Mouse (Mus musculus) kidney, postnatal 36 days (tissue): ENCODE measurements around the gene Mier3.
A peak's percentile ranks its signal among the peaks of the same experiment; 100 is the strongest.
"Not testable (repeated sequence)": the region's sequence is repeated elsewhere in the genome, so short reads cannot be mapped to it uniquely, and the experiment has no call there.

ENCODE experiments used
- DNase-seq, 2 experiments: peaks; one replicate each; pipeline ENCODE4 v3.0.0; 2021 to 2022; ENCODE audit warnings: mixed read lengths in 2 of 2

Gene Mier3

GRCm38 (mm10) chr13:111703952-111704351, 23.2 kb downstream of the Mier3 start:
- DNase-seq: not testable (repeated sequence)

DNA sequence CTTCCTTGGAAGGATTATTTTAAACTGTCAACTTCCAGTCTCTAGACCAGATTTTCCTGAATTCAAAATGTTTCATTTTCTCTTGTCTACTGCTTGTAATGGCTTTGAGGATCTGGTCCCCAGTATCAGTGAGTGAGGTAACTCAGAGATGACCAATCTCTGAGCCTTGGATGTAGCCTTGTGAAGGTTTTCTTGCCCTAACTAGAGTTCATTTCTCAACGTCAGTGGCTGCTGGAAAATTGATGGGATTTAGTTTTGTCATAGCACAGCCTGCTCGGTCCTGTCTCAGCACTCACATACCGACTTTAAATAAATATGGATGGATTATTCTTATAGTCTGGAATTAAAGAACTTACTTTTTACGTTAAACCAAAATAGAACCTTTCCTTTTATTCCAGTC, 29.8 kb downstream of the Mier3 start:
- DNase-seq: no peak

DNA sequence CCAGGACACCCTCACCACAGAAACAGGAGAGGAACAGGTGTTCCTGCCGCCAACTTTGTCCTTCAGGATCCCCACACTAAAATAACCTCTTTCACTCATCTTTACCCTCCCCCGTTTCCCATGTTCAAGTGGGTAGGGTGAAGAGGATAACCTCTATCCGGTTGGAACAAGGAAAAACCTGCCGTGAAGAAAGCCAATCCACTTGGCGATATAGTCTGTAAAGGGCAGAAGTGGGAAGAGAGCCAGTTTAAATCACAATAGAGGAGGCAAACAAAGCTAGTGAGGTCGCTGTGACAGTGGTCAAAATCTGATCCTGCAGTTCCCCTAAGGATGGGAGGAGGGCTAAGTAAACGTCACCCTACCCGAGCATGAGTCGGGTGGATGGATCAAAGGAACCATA, 38.9 kb downstream of the Mier3 start:
- DNase-seq: no peak

DNA sequence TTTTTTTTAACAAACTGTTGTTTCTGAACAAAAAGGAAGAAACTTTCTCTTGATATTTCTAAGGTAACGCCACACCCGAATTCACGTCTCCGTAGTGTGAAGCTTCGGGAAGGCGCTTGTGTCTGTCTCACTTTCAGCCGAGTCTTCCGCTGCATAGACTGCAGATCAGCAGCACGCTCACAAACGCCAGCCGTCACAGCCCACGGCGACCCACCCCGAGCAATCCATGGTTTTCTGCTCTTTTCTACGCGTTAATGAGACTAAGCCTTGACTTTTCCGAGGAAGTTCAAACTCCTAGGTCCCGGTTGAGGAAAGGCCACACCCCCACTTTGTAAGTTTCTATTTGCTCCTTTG, 44.0 kb downstream of the Mier3 start:
- no peak for DNase-seq

GRCm38 (mm10) chr13:111725165-111726077, 44.6 kb downstream of the Mier3 start:
- DNase-seq: peak; percentile 98 to 99

GRCm38 (mm10) chr13:111726898-111727297, 46.1 kb downstream of the Mier3 start:
- no peak for DNase-seq

GRCm38 (mm10) chr13:111741204-111741990, 60.6 kb downstream of the Mier3 start:
- no peak for DNase-seq

DNA sequence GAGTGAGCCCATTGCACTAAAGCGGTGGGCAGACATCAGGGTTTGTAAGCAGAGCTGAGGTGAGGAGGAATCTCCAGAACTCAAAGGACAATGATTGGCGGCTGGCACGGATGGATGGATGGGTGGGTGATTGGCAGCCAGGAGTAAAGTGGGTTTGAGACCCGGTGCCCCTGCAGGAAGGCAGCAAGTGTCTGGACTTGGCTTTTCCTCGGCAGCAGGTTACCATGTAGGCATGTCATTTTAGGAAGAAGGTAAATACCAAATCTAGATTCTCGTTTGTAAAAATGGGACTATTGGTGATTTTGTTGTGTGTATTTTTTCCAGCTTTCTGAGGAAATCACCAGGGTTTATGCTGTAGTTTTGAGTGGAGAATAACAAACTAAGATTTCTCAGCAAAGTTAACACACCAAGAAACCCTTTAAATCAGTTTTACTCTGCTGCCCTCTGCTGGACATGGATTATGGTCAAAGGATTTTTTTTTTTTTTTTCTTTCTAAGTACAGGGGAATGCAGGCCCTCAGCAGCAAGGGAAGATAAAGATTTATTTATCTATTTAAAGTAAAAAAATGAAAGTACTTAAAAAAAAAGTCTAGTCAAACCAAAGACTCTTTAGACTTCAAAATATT, 61.3 kb downstream of the Mier3 start:
- DNase-seq: peak; percentile 65 to 81

DNA sequence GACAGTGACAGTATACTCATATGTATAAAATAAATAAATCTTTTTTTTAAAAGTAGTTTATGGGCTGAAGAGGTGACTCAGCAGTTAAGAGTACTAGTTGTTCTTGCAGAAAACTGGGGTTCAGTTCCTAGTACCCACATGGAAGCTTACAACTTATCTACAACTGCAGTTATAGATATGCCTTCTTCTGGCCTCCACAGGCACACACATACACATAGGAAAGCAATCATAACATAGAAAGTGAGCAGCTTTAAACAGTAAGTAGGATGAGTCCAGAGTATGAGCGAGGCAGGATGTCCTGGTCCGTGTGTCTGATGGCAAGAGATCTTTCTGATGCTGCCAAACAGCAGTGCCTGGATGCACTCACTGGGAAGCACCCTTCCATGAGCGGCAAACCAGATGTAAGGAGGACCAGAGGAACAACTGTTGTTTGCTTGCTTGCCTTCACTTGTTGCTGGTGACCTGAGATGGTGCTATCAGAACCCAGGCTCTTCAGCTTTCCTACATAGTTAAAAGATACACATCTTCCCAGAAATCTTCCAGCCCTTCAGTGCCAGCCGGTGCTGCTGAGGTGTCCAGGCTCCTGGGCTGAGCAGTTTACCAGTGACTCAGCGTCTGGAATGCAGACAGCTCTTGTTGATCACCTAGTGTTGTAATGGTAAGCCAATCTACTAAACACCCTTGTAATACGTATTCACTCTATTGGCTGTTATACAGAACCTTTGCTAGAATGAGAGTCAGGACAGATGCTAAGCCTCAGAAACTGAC, 63.6 kb downstream of the Mier3 start:
- no peak for DNase-seq

DNA sequence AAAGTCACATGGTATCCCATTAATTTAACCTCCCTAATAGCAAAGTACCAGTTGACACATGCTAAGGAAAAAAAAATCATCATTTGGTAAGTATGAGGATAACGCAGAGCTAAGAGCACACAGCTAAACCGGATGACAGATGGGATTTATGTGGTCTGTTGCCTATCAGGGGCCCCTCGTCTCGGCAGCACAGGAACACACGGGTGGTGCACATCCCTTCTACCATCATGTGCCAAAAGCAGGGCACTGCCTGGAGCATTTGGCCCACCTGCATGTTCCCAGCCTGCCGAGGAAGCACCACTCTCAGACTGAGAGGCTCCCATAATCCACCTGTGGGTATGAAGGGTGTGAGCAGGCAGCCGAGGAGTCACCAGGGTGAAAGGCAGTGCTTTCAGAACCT, 64.4 kb downstream of the Mier3 start:
- no peak for DNase-seq

GRCm38 (mm10) chr13:111746831-111747230, 66.1 kb downstream of the Mier3 start:
- no peak for DNase-seq

DNA sequence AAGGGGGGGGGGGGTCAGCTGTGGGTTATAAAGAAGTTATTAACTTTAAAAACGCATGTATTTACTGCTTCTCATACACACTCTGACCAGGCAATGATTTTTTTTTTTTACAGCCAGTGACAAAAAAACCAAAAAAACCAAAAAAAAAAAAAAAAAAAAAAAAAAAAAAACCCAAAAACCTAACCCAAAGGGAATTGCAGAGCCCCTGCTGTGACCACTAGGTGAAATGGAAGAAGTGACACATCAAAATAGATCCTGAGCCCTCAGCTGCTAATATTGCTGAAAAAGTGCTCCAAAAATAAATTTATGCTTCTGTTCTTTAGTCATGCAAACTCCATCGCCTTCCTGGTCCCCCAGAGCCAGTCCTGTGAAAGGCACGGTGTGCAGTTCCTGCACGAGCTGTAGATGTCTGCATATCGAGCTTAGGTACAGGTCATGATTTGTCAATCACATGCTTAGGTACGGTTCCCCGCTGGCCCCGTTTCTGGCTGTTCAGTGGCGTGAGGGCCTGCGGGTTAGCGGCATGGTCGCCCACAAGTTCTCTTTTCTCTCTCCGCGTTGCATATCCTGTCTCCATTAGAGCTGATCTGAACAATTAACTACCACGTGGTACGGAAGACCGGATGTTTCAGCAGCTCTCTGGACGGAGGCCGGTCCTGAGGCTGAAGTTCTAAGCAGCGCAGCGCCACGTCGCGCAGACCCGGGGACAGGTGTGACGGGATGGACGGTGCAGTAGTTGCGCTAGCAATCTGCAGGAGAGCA, 67.7 kb downstream of the Mier3 start:
- DNase-seq: no peak

DNA sequence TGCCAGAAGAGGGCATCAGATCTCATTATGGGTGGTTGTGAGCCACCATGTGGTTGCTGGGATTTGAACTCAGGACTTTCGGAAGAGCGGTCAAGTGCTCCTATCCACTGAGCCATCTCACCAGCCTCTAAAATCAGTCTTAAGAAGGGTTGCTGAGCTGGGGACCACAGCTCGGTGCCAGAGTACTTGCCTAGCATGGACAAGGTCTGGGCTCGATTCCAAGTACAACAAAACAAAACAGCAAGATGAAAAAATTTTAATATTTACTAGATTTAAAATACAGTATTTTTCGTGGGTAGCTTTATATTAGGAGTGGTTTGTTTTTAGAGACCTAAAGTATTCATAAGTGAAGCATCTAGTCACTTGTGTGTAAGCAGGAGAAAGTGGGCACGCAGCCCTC, 72.5 kb downstream of the Mier3 start:
- DNase-seq: no peak

- DNase-seq: no peak
Measured at GRCm38 (mm10) chr13:111755377-111755776, 74.6 kb downstream of the Mier3 start.

DNA sequence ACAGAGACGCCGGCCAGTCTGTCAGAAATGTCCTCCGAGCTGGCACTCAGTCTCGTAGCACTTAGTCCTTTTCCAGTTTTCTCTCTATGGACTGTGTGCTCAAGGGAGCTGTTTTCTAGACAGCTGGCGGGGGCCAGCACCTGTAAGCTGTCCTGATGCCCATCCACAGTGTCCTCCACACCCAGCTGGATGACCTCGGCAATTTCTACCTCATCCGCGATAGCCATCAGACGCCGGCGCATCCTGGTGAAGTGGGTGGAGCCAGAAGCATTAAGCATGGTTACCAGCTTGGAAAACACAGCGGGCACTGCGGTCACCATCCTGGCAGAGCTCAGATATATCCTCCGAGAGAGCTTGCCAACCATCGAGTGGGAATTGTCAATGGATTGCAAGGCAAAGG, 75.2 kb downstream of the Mier3 start:
- DNase-seq: no peak

- no peak for DNase-seq
Measured at GRCm38 (mm10) chr13:111756986-111757385, 76.2 kb downstream of the Mier3 start.

GRCm38 (mm10) chr13:111762526-111762925, 81.7 kb downstream of the Mier3 start:
- no peak for DNase-seq
